Mouse (Mus musculus) ovary, adult 18-20 months (tissue): ENCODE data around the gene Rabggtb.

ENCODE experiments used
- DNase-seq: peaks from one replicate; pipeline ENCODE4 v3.0.0; 2022; ENCODE audit warnings: low spot score, mixed read lengths

Rabggtb gene

DNA sequence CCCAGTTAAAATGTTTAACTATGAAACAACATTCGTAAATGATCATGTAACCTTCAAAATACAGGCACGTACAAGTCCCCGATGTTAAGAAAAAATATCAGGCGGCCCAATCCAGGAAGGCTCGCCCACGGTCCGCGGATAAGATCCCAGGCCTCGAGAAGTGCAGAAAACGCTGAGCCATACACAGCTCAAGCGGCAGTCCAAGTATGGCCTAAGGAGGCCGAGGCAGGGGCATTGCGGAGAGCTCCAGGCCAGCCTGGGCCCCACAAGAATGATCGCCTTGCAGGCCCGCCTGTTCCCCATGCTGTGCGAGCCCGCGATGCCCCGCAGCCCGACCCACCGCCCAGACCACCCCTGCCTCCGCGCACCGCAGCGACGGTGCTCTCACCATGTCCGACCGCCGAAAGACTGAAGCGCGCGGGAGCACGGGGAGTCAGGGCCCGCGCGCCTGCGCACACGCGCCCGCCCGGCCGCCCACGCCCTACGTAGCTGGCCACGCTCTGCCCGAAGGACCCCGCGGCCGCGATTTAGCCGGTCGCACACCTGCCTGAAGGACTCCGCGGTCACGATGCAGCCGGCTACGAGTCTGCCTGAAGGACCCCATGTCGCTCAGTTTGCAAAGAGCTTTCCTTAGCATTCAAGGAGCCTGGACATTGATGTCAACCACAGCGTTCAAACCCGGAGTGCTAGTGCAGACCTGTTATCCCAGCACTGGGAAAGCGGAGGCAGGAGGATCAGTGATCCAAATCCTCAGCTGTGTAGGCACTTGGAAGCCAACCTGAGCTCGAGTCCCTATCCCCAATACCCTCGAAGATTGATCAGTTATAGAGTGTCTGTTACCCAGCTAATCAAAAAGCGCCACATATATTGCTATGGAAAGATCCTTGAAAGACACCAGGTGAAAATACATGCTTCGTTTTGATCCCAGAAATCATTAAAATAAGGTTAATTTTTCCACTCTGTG is at the start of gene Rabggtb:
Gene Rabggtb (minus strand): TSS at position 464 of the 964 bp plus-strand sequence.
- DNase-seq = peak; percentile 92

DNA sequence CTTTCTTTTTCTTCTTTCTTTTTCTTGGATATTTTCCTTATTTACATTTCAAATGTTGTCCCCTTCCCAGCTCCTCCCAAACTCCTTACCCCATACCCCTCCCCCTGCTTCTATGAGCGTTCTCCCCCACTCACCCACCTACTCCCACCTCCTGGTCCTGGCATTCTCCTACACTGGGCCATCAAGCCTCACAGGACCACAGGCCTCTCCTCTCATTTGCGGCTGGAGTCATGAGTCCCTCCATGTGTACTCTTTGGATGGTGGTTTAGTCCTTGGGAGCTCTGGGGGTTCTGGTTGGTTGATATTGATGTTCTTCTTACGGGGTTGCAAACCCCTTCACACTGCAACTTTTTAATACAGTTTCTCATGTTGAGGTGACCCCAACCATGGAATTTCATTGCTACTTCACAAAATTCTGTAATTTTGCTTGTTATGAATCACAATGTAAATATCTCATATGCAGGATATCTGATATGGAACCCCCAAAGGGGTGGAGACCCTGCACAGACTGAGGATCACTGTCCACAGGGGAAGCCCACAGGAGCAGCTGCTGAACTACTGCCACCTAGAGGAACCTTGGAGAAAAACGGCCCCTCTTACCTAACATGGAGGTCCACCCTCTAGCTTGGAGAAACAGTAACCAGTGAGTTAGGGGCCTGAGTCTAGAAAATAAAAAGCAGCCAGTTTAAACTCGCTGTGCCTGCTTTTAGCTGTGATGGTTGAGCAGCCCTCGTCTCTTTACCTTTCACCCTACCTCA is 49.0 kb upstream of the Rabggtb start:
- no peak for DNase-seq

DNA sequence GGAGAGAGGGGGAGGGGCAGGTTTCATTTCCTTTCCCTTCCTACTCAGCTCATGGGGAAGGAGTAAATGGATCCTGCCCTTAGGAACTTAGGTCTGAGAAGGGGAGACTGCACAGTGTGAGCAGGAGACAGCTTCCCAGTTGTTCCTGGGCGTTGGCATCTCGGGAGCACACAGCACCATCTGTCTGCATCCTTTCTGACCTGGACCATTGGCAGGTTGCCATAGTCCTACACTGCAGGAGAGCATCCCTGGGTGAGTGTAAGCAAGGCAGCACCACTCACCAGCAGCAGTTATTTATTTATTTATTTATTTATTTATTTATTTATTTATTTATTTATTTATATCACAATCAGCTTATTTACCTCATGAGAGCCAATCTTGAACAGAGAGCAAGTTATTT is 48.1 kb upstream of the Rabggtb start:
- no peak for DNase-seq

DNA sequence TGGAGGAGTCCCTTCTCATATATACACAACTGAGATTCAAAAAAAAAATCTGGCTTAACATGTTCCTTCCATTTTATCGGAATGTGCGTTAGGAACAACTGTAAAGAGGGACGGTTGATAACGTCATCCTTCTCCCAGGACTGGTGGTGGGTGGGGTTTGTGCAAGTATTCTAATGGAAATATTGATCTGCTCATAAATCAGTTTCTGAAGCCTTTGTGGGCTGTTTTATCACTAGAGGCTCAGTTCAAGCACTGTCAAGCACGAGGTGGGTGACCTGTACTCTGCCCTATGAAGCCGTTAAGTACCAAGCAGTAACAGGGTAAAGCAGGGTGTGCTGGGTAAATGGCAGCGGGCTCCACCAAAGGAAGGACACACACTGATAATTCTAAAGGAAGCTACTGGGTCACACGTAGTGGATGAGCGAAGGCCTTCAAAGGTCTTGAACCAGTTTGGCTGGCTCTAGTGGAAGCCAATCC is 47.0 kb upstream of the Rabggtb start:
- DNase-seq = no peak

DNA sequence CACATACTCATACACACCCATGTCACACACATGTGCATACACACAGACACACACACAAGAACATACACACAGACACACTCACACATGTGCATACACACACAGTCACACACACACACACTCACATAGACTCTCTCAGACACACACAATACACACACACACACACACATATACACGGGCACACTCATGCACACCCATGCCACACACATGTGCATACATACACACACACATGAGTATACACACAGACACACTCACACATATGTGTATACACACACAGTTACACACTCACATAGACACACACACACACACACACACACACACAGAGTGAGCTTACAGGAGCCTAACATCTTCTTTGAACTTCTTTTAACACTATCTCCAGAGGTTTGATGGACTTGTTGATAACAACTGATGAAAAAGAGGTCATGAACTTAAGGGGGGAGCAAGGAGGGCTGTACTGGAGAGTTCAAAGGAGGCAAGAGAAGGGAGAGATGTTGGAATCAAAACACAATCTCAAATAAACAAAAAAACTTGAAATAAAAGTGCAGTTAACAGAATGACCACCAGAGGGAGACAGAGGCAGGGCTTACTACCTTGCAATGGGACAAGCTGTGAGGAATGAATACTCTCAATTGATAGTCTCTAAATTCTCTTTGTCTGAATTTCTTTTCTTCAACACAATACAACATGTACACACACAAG is 46.4 kb upstream of the Rabggtb start:
- DNase-seq = no peak

DNA sequence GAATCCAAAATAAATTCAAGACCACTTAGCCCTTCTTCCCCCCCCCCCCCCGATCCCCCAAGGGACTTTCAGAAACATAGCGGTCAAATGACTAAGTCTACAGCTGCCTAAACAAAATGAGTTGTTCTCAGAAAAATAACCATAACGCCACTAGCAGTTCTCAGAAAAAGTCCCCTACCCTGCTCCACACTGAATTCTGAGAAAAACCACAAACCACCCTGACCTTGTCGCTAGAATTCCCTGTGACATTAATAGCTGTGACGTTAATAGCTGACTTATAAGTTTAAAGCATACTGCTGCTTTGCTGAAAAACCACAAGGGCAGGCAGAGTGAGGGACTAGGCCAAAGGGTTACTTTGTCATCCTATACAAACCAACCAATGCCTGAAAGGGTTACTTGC is 45.1 kb upstream of the Rabggtb start:
- no peak for DNase-seq

DNA sequence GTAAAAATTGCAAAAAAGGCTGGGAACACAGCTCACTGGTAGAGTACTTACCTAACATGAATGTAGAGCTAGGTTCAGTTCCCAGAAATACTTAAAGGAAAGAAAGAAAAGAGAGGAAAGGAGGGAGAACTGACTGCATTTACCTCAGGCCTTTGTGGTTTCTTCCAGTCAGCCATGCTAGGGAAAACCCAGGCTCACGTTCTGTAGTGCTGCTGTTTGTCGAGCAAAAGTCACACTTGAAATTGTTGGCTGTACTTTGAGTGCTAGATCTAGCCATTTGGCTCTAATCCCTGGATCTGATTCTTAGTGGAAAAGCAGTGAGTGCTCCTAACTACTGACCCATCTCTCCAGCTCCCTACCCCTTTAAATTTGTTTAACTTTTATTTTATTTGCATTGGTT is 35.4 kb upstream of the Rabggtb start:
- DNase-seq = no peak

DNA sequence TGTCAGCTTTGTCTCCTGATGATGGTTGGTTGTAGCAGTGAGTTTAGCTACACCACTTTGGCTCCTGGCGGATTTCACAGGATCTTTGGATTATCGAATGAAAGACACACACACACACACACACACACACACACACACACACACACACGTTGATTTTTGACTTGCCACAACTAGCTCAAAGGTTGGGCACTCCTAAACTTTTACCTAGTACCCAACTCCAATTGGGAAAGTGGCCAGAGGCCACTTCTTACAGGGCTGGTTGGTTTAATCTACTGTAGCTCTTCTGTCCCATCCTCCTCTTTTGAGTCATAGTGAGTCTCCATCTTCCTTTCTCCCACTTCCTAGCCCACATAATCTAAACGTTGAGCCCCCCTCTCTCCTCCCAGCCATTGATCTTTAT is 34.5 kb upstream of the Rabggtb start:
- DNase-seq = no peak

DNA sequence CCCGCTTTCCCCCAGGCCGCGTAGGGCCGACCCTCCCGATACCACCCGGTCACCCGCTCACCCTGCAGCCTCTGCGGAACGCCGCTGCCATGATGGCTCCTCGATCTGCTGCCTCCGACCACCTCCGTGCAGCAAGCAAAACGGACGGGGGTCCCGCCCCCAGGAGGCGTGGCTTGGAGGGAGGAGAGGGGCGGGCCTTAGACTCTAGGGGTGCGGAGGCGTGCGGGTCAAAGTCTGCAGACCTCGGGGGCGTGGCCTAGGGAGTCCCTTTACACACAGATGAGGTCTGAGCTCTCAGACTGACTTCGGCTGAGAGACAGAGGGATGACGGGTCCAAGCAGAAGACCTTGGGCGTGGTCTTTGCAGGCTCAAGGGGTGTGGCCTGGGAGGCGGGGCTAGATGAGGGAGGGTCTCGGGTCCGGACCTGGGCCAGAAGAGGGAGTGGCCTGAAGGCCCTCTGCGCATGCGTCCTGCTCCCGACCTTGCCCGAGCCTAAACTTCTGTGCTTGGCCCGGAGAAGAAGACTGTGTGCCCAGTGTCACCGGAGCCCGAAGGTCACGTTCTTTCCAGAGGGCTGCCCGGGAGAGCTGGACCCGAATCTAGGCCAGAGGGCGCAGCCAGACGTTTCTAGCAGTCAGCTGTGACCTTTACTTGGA is 31.7 kb upstream of the Rabggtb start, which contains the start of gene Acadm:
Gene Acadm (minus strand): TSS at position 298 of the 656 bp plus-strand sequence.
- peak; percentile 99 for DNase-seq

DNA sequence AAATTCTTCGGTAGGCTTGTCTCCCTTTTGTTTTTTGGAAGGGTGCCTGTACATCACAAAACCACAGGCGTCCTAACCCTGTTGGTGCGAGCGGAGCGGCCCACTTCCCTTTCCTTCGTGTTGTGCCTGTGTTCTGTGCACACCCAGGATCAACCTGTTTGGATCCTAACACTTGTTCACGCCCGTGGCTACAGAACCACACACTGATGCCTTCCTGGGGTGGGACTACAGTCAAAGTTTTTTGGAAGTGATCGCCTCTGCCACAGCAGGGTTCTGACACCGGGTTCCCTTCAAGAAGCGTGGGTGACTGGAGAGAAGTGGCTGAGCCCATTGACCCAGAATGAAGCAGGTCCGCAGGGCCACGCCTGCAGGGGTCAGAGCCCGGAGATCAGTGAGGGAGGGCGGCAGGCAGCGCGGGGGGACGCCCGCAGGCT is 31.1 kb upstream of the Rabggtb start:
- DNase-seq = no peak

DNA sequence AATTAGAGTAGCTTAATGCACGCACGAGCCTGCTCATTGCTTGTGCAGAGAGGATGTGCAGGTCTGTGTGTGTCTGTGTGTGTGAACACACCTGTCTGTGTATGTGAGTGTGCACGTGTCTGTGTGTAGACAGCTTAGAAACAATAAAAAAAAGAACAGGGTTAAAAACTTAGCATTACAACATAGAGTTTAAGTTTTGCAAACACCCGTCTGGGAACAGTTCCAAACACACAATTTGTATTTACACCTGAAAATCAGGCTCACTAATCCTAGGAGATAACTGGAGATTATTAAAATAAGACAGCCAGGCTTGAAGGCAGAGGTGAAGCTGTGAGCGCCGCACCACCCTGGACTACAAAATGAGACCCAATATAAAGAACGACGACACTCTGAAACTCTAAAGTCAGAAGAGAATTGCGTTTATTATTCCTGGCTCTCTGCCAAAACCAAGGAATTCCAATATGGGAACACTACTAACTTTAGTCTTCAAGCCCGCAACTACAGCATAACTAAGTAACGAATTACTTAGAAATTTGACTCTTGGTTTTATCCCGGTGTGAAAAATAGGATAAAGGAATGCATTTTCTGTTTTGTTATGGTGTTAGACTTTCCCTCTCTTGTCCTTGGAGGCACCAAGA is 30.3 kb upstream of the Rabggtb start:
- DNase-seq = no peak

DNA sequence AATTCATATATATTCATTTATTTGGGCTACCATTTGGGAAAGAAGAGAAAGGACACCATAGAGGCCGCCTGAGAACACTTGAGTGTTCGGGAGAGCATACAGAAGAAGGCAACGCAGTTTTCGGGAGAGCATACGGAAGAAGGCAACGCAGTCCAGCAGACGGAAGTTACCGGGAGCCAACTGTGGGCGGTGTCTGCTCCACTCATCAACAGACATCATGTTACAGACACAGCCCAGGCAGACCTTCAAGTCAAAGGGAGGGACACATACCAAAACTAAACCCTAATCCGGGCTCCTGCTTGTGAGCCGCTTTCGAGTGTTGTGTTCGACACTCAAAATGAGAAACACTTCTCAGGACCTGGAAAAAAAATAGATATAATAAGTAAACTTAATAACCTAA is 28.8 kb upstream of the Rabggtb start:
- DNase-seq = no peak

DNA sequence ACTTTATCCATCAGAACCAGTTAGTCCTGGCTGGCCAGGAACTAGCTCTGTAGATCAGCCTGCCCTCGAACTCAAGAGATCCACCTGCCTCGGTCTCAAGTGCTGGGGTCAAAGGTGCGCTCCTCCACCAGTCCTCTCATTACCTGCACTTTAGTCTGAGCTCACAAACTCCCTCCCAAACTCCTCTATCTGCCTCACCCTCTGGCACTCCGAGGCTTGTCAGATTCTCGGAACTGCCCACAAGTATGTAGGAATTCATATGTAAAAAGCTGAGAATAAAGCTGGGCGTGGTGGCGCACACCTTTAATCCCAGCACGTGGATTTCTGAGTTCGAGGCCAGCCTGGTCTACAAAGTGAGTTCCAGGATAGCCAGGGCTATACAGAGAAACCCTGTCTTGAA is 27.7 kb upstream of the Rabggtb start:
- DNase-seq = no peak

DNA sequence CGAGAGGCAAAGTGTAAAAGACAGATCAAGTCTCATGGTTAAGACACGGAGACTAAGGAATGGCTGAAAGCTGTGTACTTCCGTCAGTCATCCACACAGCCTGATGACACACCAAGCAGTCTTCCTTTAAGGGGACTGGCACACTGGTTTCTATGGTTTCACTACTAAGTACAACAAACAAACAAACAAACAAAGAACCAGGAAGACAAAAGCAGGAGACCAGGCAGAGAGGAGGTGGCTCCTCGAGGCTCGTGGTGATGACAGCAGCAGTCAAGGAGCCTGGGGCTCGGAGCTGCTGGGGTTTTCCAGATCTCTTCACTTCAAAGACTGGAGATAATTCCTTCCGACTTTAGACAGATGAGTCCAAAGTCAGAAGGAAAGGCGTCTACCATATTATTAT is 27.2 kb upstream of the Rabggtb start:
- DNase-seq = no peak

DNA sequence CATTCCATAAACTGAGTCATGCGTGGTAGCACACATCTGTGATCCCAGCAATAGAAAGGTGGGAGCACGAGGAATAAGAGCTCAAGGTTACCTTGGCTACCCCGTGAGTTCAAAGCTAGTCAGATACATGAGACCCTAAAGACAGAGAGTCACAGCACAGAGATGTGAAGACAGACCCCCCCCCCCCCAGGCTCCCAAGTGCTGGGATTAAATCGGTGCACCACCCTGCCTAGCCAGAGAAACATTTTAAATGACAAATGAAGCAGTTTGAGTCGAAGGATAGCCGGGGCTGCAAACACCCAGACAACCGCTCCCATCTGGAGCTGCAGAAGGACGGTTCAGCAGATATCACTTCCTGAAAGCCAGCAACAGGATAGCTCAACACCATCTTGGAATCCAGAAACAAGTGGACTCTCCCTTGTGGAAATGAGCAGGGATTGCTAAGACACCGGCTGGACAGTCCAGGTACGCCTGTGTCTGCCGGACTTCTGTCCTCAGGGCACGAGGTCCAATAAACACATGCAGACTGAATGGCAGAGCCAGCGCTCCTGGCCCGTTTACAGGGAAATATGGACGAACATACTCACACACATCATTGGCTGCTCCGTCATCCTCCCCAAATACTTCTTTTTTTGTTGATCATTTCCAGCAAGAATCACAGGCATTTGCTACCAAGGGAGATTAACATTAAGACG is 24.5 kb upstream of the Rabggtb start:
- DNase-seq = no peak

DNA sequence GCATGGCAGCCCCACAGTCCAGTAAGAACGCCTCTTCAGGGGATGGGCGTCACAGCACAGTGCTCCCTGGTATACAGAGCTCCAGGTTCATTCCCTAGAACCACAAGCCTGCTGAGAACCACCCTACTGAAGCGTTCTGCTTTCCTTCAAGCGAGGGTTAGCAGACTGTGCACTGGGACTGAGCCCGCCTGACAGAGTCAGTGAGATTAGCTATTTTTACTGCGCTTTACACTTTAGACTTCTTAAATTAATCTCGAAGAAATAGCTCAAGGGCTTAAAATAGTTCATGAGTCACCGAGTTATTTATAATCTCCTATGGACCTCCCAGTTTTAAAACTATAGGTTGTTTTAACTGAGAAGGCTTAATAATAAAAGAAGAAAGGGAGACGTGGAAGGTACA is 23.1 kb upstream of the Rabggtb start:
- DNase-seq = no peak

DNA sequence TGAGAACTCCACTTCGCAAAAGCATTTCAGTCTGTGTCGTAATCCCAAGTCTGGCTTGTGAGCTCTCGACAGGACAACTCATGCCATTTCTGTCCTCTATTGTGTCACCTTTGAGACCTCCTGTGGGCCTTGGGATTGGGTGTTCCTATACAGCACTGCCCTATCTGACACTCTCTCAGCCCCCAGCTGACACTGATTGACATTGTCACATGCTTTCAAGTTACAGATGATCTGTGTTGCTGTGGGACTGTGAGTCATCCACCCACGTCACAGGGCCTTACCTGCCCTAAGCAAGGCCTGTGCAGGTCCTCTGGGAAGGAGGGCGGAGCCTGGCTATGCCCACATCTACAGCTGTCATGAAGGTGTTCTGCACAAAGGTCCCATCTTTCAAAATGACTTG is 19.7 kb upstream of the Rabggtb start:
- no peak for DNase-seq

DNA sequence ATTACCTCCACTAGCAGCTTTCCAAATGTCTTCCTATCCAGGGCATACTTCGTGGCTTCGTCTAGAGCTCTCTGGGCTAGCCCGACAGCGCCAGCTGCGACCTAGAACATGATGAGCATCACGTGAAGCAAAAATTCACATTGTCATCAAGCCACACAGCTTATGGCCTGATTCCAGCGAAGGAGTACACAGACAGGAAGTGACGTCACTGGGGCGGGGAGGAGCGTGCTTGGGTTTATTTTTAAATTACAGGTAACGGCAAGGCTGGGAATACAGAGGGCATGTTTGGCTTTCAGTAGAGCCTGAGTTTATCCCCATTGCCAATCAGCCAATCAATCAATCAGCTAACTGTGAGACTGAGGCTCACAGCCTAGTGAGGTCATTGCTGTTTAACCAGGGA is 16.7 kb upstream of the Rabggtb start:
- DNase-seq = no peak

DNA sequence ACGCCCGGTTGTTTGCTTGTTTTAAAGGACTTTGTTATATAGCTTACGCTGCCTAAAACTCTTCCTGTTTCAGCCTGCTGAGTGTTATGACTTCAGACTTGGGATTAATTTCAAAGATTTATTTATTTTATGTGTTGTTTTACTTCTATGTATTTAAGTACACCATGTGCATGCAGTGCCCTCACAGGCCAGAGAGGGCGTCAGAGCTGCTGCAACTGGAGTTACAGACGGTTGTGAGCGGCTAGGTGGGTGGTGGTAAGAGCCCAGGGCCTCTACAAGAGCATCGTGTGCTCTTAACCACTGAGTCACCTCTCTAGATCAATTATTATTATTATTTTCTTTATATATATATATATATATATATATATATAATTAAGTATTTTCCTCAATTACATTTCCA is 13.5 kb upstream of the Rabggtb start:
- DNase-seq = no peak

DNA sequence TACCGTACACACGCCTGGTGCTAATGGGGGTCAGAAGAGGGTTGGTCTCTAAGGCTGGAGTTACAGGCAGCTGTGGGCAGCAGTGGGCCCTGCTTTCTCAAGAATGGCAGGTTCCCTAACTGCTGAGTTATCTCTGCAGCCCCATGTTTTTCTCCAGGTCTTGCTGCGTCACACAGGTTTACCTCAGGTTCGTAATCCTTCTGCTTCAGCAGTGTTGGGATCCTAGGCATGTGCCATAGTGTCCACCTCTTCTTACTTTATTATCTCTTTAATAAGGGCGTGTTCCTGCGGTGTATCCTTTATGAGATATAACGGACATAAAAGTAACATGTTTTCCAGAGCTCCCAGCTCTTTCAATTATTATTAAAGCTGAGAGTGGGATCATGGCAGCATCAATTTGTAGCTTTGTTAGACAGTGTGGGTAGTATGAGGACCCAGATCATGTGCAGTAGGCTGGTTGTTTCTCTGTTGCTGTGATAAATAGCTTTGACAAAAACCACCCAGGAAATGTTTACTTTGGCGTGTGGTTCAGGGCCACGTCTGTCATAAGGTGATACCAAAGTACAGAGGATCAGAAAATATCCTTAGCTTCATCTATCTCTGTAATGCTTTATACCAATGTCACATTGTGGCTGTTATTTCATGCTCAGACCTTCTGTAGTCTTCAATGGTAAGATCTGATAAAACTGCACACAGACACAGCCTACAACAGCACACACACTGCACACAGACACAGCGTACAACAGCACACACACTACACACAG is 8.5 kb upstream of the Rabggtb start:
- no peak for DNase-seq
